Mouse (Mus musculus) lung, postnatal 36 days (tissue): ENCODE results near the gene Klf8.

Source experiments
- DNase-seq: peaks from one replicate; pipeline ENCODE4 v3.0.0; 2022; ENCODE audit warnings: mixed read lengths

Gene Klf8

GRCm38 (mm10) chrX:153440018-153440417 is 202.8 kb downstream of the Klf8 start:
- DNase-seq, result no peak
